Mouse (Mus musculus) brain, embryonic 14.5 days (tissue): Measurements from ENCODE around the gene A030005L19Rik. TPM values are rescaled to one million over a fixed set of nuclear protein-coding genes. Genes with fewer than 3 reads are reported as not detected.
"Not testable (repeated sequence)": the region's sequence is repeated elsewhere in the genome, so short reads cannot be mapped to it uniquely, and the experiment has no call there.

Experiments
- DNase-seq: peaks from one replicate; pipeline ENCODE4 v3.0.0-alpha.2; 2011; ENCODE audit warnings: low read depth
- CTCF ChIP-seq: fragments of 200-500 bp; IDR thresholded peaks from 2 replicates; pipeline ENCODE4 v1.5.1; 2012; ENCODE audit warnings: inconsistent platforms, mild to moderate bottlenecking, moderate library complexity, borderline replicate concordance; ENCODE audit not compliant: insufficient read depth, insufficient read length; ENCODE audit errors: extremely low read depth
- POLR2A ChIP-seq: fragments of 200-500 bp; IDR thresholded peaks from 2 replicates; pipeline ENCODE4 v1.6.1; 2012; ENCODE audit warnings: mild to moderate bottlenecking, inconsistent platforms, borderline replicate concordance; ENCODE audit not compliant: poor library complexity, insufficient read depth, insufficient read length, severe bottlenecking; ENCODE audit errors: extremely low read depth
- polyA plus RNA-seq: library from polyadenylated mRNA; depleted of rRNA; stranded (reverse); fragments of >200 nt; gene quantifications from 2 replicates; pipeline ENCODE4 v1.2.3, GENCODE M21; 2012; rRNA removed

A030005L19Rik gene
- polyA plus RNA-seq = 2.2 and 3.0 TPM in 2 replicates

DNA sequence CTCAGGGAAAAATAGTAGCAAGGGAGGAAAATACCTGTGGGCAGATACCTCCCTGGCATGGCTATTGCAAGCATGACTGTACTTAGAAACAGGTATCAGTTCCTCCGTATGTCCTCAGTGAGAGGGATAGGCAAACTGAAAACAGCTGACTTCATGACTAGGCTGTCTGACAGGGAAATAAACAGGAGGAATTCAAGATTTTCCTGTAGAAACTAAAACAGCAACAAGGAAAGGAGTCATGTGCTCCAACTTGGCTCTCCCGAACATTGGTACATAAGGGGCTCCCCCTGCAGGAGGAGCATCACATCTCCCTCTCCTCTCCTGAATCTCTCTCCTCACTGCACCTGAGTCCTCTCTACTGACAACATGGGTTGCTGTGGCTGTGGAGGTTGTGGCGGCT is at the start of gene A030005L19Rik:
Gene A030005L19Rik, plus strand, starts transcription at position 301 of the 400 bp plus-strand sequence.
- DNase-seq = no peak
- TF ChIP-seq CTCF = no peak
- TF ChIP-seq POLR2A = no peak

DNA sequence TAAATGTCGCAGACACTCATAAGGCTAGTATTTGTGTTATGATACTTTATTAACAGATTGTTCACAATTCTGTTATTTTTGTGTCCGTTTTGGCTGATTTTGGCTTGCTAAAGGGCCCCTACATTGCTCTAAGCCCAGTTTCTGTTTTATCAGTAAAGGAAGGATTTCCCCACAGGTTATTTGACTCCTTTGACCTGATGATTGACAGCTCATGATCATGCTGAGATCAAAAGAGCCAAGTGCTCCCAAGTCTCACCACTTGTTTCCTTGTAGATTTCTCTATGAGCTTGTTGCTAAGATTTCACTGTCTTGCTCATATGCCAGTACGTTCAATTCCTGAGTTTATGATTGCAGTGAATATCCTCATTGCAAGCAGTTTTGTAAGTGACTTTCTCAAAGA is 42.9 kb upstream of the A030005L19Rik start:
- TF ChIP-seq POLR2A (no peak), CTCF (no peak)
- DNase-seq = peak; percentile 4

DNA sequence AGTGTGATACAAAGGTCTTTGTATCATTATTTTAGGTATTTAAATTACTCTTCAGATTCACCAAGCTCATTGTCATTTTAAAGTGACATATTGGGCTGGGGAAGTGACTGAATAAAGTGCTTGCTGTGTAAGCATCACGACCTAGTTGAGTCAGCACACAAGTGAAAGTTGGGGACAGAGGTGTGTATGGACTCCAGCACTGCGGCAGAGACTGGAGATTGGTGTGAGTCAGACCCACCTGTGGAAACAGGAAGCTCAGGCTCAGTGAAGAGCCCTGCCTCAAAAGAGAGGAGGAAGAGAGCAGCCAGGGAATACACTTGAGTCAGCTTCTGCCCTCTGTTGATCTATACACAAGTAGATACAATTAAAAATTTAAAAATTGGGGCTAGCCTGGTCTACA is 34.0 kb upstream of the A030005L19Rik start:
- no peak for DNase-seq
- TF ChIP-seq POLR2A = no peak
- no peak for TF ChIP-seq CTCF

DNA sequence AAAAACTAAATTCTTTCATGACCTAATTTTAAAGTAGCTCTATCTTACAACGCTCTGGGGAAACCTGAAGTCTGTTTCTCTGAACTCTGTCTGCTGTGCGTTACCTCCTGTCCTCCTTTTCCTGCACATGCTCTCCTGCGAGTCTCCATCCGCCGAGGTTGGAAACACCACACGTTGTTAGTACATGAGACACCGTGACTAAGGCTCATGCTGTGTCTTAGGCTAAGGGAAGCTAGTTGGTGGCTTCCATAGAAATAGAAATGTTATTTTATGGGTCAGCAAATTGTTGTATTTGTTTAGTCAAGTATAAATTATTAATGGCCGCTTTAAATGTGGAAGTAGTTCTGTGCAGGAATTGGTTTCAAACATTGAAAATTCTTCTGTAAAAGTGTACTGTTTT is 32.9 kb upstream of the A030005L19Rik start:
- TF ChIP-seq CTCF (no peak), POLR2A (no peak)

DNA sequence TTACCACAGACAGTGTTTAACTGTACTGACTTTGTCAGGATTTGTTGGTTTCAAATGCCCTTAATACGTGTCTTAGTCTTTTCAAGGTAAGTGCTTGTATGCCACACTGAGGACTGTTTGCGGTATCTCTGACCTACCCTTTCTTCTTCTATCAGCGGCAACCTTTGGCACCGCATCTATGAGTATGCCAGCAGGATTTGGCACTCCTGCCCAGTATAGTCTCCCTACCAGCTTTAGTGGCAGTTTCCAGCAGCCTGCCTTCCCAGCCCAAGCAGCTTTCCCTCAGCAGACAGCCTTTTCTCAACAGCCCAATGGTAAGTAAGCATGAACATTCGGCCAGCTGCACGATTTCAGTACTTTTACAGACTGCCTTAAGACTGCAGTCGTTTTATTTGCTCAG is 19.9 kb upstream of the A030005L19Rik start:
- TF ChIP-seq POLR2A (no peak), CTCF (no peak)
- no peak for DNase-seq

More for the DNA sequence above, 32.9 kb upstream of the A030005L19Rik start:
- DNase-seq = no peak

DNA sequence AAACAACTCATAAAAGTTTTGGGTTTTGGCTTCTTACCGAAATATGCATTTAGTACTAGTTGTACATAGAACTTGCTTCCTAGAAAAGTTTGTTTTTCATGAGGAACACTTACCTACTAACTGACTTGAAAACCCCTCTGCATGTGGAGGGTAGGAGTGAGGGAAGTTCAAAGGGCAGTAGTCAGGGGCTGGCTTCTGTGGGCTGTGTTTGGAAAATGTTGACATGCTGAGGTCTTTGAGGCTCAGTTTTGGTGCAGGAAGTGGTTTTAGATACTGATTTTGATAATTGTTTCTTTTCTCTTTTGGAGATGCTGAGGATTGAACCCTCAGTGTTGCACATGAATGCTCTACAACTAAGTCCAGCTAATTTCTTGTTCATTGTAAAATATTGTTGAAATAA is 12.6 kb upstream of the A030005L19Rik start:
- DNase-seq = no peak
- no peak for TF ChIP-seq POLR2A
- TF ChIP-seq CTCF = no peak

DNA sequence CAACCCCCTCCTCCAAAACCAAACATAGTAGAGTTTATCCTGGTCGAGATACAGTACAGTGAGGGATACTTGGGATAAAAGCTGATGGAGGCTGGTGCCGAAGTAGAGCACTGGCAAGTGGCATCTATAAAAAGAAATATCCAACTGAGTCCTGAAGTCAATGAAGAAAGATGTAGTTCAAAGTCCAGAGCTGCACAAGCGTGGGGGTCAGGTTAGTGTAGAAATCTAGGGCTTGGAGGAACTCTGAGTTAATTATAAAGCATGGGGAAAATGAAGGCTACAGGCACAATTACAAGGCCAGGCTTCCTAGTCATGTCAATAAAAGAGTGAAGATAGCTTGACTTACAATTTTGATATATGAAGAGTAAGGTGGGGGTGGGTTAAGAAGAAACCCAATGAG is 11.9 kb upstream of the A030005L19Rik start:
- TF ChIP-seq CTCF = no peak
- TF ChIP-seq POLR2A = no peak
- no peak for DNase-seq

DNA sequence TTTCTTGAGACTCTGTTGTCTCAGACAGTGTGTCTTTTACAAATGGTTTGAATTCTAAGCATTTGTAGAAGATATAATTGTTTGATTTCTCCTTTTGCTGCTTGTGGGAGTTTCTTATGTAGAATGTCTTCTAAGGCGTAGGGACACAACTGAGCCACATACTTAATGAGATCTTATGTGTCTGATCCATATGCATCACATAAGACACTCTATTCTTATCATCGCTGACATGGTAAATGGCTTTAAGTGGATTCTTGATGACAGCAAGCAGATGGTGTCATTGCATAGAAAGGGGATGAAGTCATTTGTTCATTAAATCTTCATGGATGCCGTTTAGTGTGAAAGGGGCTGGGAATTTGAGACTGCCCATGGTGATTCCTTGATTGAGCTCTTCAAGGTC is 7.2 kb upstream of the A030005L19Rik start:
- TF ChIP-seq POLR2A (no peak), CTCF (no peak)
- DNase-seq = peak; percentile 42

DNA sequence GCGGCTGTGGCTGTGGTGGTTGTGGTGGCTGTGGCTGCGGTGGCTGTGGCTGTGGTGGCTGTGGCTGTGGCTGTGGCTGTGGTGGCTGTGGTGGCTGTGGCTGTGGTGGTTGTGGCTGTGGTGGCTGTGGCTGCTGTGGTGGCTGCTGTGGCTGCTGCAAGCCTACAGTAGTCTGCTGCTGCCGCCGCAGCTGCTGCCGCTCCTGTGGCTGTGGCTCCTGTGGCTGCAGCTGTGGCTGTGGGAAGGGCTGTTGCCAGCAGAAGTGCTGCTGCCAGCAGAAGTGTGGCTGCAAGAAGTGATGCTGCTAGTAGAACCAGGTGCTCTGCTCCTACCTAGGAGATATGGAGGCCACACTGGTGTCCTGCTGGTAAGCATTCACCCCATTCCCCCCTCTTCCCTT is 309 bp downstream of the A030005L19Rik start:
- not testable (repeated sequence) for DNase-seq

DNA sequence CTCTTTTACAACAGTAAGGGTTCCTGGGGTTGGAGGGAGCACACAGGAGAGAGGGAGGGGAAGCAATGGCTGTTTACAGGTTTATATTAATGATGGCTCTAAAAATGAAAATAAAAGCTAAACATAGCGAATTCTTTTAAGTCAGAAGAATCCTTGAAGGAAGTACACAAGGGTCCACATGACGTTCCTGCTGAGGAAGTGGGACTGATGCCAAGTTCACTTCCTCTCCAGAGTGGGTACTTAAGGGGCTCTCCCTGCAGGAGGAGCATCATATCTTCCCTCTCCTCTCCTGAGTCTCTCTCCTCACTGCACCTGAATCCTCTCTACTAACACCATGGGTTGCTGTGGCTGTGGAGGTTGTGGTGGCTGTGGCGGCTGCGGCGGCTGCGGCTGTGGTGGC is 11.5 kb downstream of the A030005L19Rik start, which contains the start of gene A030014E15Rik:
Gene A030014E15Rik, plus strand, starts transcription at position 268 of the 400 bp plus-strand sequence.
- peak; percentile 7 for DNase-seq
- TF ChIP-seq CTCF = no peak
- TF ChIP-seq POLR2A = no peak

DNA sequence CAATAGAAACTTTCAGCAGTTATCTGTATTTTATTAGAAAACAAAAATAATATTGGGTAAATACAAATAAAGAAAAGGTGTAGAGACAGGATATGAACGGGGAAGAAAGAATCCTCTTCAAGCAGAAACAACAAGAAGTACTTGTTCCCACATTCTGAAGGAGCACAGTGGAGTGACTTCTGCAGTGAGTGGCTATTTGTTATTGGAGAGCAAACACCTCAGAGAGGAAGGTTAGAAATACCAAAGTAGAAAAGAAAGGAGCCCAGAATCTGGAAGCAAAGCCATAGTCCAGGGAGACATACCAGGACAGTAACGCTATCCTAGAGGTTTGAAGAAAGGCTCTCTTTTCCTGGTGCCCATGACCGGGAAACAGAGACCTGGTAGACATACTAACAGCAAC is 17.4 kb downstream of the A030005L19Rik start:
- DNase-seq = not testable (repeated sequence)

DNA sequence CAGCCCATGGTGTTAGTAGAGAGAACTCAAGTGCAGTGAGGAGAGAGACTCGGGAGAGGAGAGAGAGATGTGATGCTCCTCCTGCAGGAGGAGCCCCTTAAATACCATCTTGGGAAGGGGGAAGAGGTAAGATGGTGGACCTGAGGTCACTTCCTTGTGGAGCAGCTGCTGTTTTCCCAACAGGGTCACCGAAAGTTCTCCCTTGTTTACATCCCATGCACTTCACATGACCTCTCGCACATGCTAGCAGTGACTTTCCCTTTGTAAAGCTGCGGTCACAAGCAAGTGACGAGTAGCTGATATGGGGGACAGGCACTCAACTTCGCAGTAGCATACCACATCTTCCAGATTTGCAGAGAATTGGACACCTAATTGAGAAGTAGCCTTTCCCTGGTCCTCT is 18.2 kb downstream of the A030005L19Rik start, which contains the start of gene Gm6217:
Gene Gm6217, minus strand, starts transcription at position 74 of the 400 bp plus-strand sequence.
- not testable (repeated sequence) for DNase-seq

DNA sequence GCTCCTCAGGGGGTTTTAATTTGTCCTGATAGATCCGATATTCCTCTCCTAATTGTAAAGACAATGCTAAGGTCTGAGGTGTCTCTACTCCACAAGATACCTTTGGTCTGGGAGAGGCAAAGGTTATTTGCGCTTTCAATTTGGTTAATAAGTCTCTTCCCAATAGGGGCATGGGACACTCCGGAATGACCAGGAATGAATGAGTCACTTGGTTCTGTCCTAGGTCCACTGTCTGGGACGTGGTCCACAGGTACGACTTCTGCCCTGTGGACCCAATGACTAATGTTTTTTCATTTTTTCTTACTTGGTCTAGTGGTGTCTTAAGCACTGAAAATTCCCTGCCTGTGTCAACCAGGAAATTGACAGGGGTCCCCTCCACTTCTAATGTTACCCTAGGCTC is 25.5 kb downstream of the A030005L19Rik start:
- TF ChIP-seq POLR2A (no peak), CTCF (no peak)
- DNase-seq = no peak

DNA sequence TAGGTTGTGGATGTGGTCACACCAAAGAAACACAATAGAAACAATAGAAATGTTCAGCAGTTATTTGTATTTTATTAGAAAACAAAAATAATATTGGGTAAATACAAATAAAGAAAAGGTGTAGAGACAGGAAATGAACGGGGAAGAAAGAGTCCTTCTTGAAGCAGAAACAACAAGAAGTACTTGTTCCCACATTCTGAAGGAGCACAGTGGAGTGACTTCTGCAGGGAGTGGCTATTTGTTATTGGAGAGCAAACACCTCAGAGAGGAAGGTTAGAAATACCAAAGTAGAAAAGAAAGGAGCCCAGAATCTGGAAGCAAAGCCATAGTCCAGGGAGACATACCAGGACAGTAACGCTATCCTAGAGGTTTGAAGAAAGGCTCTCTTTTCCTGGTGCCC is 29.4 kb downstream of the A030005L19Rik start:
- not testable (repeated sequence) for DNase-seq

DNA sequence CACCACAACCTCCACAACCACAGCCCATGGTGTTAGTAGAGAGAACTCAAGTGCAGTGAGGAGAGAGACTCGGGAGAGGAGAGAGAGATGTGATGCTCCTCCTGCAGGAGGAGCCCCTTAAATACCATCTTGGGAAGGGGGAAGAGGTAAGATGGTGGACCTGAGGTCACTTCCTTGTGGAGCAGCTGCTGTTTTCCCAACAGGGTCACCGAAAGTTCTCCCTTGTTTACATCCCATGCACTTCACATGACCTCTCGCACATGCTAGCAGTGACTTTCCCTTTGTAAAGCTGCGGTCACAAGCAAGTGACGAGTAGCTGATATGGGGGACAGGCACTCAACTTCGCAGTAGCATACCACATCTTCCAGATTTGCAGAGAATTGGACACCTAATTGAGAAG is 30.2 kb downstream of the A030005L19Rik start, which contains the start of gene A030003K21Rik:
Gene A030003K21Rik, minus strand, starts transcription at position 94 of the 400 bp plus-strand sequence.
- not testable (repeated sequence) for DNase-seq

DNA sequence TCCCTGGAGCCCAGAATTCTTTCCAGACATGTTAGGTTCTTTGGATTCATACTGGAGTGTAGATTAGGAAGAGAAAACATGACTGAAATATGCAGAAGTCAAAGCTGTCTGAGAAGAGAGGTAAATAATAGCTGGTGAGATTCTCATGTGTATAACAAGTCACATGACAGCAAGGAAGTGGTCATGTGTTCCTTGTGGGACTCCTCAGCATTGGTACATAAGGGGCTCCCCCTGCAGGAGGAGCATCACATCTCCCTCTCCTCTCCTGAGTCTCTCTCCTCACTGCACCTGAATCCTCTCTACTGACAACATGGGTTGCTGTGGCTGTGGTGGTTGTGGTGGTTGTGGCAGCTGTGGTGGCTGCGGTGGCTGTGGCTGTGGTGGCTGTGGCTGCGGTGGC is 32.9 kb downstream of the A030005L19Rik start:
- not testable (repeated sequence) for DNase-seq
